Mouse (Mus musculus) stomach, embryonic 16.5 days (tissue): ENCODE measurements at regions not wholly inside any gene's neighbourhood (a gene's known extent, or its start where the extent isn't known, plus 50 kb on each side); places are given as distances from the start of the nearest gene placed in this dataset.
A peak's percentile ranks its signal among the peaks of the same experiment; 100 is the strongest.

ENCODE experiments used
- ATAC-seq: fragments of 200-750 bp; cut with Nextera tagmentation; 2 replicates; pipeline ENCODE4 v1.8.0; 2017; ENCODE audit warnings: moderate number of reproducible peaks, moderate TSS enrichment; ENCODE audit not compliant: insufficient read depth, low FRiP score
- H3K27ac ChIP-seq: fragments of 300-500 bp; sonication (generic); 2 replicates; pipeline ENCODE4 v1.5.1; 2014; ENCODE audit warnings: low read length
- H3K27me3 ChIP-seq: fragments of 300-500 bp; sonication (generic); 2 replicates; pipeline ENCODE4 v1.6.1; 2014; ENCODE audit warnings: low read length, control low read depth, mixed read lengths; ENCODE audit not compliant: control insufficient read depth, insufficient read depth
- H3K36me3 ChIP-seq: fragments of 300-500 bp; sonication (generic); 2 replicates; pipeline ENCODE4 v1.6.1; 2014; ENCODE audit warnings: low read length; ENCODE audit not compliant: control insufficient read depth, insufficient read depth
- H3K4me1 ChIP-seq: fragments of 300-500 bp; sonication (generic); 2 replicates; pipeline ENCODE4 v1.6.1; 2014; ENCODE audit warnings: low read length, control low read depth, mixed read lengths; ENCODE audit not compliant: control insufficient read depth, insufficient read depth
- H3K4me2 ChIP-seq: fragments of 300-500 bp; sonication (generic); 2 replicates; pipeline ENCODE4 v1.6.1; 2014; ENCODE audit warnings: low read depth, low read length, mixed read lengths
- H3K4me3 ChIP-seq: fragments of 300-500 bp; sonication (generic); replicated peaks from 2 replicates; pipeline ENCODE4 v1.5.1; 2014; ENCODE audit warnings: mild to moderate bottlenecking, low read length
- H3K9ac ChIP-seq: fragments of 300-500 bp; sonication (generic); 2 replicates; pipeline ENCODE4 v1.6.1; 2014; ENCODE audit warnings: low read length
- H3K9me3 ChIP-seq: fragments of 300-500 bp; sonication (generic); replicated peaks from 2 replicates; pipeline ENCODE4 v1.6.1; 2016; ENCODE audit warnings: low read length, control low read depth; ENCODE audit not compliant: control insufficient read depth
- WGBS: fragments of 180-500 bp; shearing (Covaris S2); extraction: QIAGEN DNeasy Blood & Tissue Kit; methylation state at CpG from one replicate; pipeline ENCODE4 v1.1.7; 2014; 5-methylcytosine and 5-hydroxymethylcytosine counted together

- Histone ChIP-seq H3K4me2 (no peak overlapping the region), H3K4me1 (peaks cover 46% of the 10 kb centered on the region), H3K9ac (peak overlapping the region; percentile 51; the same call in 1 of the 2 replicates), H3K9me3 (no peaks in the 10 kb centered on the region), H3K27ac (peak overlapping the region; percentile 4; the same call in 1 of the 2 replicates), H3K27me3 (no peaks in the 10 kb centered on the region), H3K4me3 (no peak overlapping the region), H3K36me3 (no peaks in the 10 kb centered on the region)
- no peak for ATAC-seq
- WGBS: 67% methylated on average over 8 of the region's 8 CpGs
These were observed 54.4 kb downstream of the Irf2bpl start for GRCm38 (mm10) chr12:86830247-86830585.

- no peaks in the 10 kb centered on the region for H3K9me3 ChIP-seq
- no peaks in the 10 kb centered on the region for H3K36me3 ChIP-seq
- no peaks in the 10 kb centered on the region for H3K27me3 ChIP-seq
- no peak overlapping the region for H3K4me3 ChIP-seq
- peak overlapping the region; percentile 51 for H3K9ac ChIP-seq
- no peak overlapping the region for H3K4me2 ChIP-seq
- peak overlapping the region; percentile 4; the same call in 1 of the 2 replicates for H3K27ac ChIP-seq
- H3K4me1 ChIP-seq: peaks cover 51% of the 10 kb centered on the region
- 58% methylated on average over 16 of the region's 16 CpGs for WGBS
- ATAC-seq: no peak
These were observed 54.9 kb downstream of the Irf2bpl start for GRCm38 (mm10) chr12:86829581-86830246.

DNA sequence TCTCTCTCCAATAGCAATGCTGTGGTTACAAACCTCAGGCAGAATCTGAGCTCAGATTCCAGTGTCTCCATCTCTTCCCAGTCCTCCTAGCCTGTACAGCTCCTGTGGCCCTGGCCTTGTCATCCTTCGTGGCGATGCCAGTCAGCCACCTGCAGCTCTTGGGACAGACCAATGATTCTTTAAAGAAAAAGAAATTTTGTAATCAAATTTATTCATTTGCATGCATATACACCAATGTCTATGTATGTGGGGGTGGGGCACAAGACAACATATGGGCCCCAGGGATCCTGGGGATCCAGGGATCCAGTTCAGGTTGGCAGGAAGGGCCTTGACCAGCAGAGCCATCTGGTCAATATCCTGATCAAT lies 57.4 kb downstream of the Irf2bpl start:
- Histone ChIP-seq H3K27me3 (no peaks in the 10 kb centered on the region), H3K36me3 (no peaks in the 10 kb centered on the region), H3K9ac (no peak overlapping the region), H3K4me1 (peaks cover 46% of the 10 kb centered on the region), H3K27ac (0 out of 2 replicates have a peak overlapping the region, but pooled peaks have one; percentile 29), H3K4me3 (no peak overlapping the region), H3K9me3 (no peaks in the 10 kb centered on the region), H3K4me2 (no peak overlapping the region)
- no peak for ATAC-seq
- WGBS: 89% methylated on average over 2 of the region's 2 CpGs

DNA sequence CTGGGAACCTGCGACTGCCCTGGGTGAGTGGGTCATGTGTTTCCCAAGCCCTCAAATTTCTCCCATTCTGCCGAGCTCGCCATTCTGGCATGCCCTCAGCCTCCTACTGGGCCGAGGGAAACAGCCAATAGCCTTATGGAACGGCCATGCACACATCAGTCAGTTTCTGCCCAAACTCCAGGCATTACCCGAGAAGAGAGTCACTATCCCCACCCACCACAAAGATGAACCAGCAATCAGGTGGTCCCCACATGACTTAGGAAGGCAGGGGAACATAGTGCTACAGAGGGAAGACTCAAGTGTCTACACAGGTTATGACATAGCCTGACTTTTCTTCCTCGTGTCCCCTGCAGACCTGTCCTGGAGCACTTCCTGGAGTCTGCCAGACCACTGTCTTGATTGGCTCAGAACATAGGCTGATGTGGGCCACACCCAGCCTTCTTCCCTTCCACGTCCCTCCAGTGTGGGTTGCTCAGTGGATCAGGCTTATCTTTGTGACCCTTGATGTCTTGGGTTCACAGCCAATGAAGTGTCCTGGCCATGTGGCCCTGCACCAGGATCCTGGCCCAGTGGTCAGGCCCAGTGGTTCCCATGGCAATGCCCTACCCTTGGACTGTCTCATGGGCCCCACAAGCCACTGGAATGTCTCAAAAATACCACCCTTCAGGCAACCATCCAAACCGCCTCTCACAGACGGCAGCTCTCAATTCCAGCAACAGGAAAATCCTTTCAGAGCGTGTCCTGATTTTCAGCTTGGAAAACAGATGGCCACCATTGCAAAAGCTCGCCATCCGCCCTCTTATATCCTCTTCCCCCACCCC lies 58.0 kb downstream of the Irf2bpl start:
- Histone ChIP-seq H3K4me3 (no peak overlapping the region), H3K4me1 (peaks cover 40% of the 10 kb centered on the region), H3K4me2 (no peak overlapping the region), H3K27ac (peak overlapping the region; percentile 95; the same call in 1 of the 2 replicates), H3K9me3 (no peaks in the 10 kb centered on the region), H3K36me3 (no peaks in the 10 kb centered on the region), H3K9ac (no peak overlapping the region), H3K27me3 (no peaks in the 10 kb centered on the region)
- WGBS: 64% methylated on average over 13 of the region's 13 CpGs
- ATAC-seq: no peak

DNA sequence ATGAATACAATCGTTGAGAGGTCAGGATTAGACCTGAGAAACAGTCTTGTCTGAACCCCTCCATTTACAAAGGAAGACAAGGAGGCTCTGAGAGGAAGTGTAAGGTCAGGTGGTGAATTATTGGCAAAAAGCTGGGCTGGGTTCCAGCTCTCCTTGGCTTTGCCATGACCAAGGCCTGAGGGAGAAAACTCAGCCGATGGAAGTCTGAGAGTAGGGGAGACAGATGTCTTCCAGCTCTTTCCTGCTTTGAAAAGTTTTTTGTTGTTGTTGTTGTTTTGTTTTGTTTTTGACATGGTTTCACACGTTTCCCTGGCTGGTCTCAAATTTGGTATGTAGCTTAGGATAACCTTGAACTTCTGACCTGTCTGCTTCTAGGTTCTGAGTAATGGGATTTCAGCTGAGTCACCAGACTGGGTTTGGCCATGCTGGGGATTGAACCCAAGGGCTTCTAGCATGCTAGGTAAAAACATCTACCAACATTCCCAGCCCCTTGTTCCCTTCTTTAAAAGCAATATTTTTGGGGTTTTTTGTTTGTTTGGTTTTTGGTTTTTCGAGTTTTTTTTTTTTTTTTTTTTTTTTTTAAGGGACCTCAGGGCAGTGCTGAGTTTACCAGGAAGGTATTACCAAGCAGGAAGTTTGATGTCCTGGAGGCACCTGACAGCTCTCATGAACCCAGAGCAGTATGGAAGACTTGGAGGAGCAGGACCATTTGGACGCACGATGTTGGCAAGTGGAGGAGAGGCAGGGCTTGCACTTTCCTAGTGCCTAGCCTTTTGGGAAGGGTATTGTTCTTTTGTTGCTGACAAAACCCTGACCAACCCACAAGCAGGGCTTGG lies 58.8 kb downstream of the Irf2bpl start:
- Histone ChIP-seq H3K4me3 (no peak overlapping the region), H3K9me3 (no peaks in the 10 kb centered on the region), H3K9ac (0 out of 2 replicates have a peak overlapping the region, but pooled peaks have one; percentile 19), H3K27ac (peak overlapping the region; percentile 95), H3K4me2 (0 out of 2 replicates have a peak overlapping the region, but pooled peaks have one; percentile 51), H3K27me3 (no peaks in the 10 kb centered on the region), H3K4me1 (peaks cover 38% of the 10 kb centered on the region), H3K36me3 (no peaks in the 10 kb centered on the region)
- no peak for ATAC-seq
- WGBS: 46% methylated on average over 6 of the region's 6 CpGs

- Histone ChIP-seq H3K36me3 (no peaks in the 10 kb centered on the region), H3K9me3 (no peaks in the 10 kb centered on the region), H3K27me3 (no peaks in the 10 kb centered on the region), H3K4me3 (no peak overlapping the region), H3K4me2 (peak overlapping the region; percentile 51), H3K27ac (peak overlapping the region; percentile 95), H3K4me1 (peaks cover 34% of the 10 kb centered on the region), H3K9ac (peak overlapping the region; percentile 17; the same call in 1 of the 2 replicates)
- 11% methylated on average over 14 of the region's 14 CpGs for WGBS
- peak; percentile 75 for ATAC-seq
These were observed 59.6 kb downstream of the Irf2bpl start for GRCm38 (mm10) chr12:86824860-86825583.

- under 1% methylated on average over 27 of the region's 29 CpGs for WGBS
- H3K9ac ChIP-seq: peak overlapping the region; percentile 67
These were observed 60.6 kb downstream of the Irf2bpl start for GRCm38 (mm10) chr12:86823855-86824589.

DNA sequence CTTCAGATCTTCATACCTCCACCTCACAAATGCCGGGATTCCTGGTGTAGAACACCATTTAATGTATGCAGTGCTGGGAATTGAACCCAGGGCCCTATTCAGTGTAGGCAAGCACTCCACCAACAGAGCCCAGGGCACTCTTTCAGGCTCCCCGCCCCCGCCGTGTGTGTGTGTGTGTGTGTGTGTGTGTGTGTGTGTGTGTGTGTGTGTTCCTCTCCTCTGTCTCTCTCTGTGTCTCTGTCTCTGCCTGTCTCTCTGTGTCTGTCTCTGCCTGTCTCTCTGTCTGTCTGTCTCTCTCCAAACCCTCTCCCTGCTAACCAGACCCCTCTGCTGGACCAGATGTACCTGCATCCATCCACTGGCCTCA lies 61.1 kb downstream of the Irf2bpl start:
- WGBS: 51% methylated on average over 4 of the region's 4 CpGs
- H3K27me3 ChIP-seq: no peaks in the 10 kb centered on the region
- H3K9me3 ChIP-seq: no peaks in the 10 kb centered on the region
- ATAC-seq: no peak
- H3K9ac ChIP-seq: peak overlapping the region; percentile 67
- no peaks in the 10 kb centered on the region for H3K36me3 ChIP-seq
- peak overlapping the region; percentile 51 for H3K4me2 ChIP-seq
- H3K4me3 ChIP-seq: peak overlapping the region; percentile 28
- peaks cover 34% of the 10 kb centered on the region for H3K4me1 ChIP-seq
- peak overlapping the region; percentile 95 for H3K27ac ChIP-seq

More at GRCm38 (mm10) chr12:86823855-86824589, 60.6 kb downstream of the Irf2bpl start:
- H3K36me3 ChIP-seq: no peaks in the 10 kb centered on the region
- no peaks in the 10 kb centered on the region for H3K9me3 ChIP-seq
- no peaks in the 10 kb centered on the region for H3K27me3 ChIP-seq
- H3K4me1 ChIP-seq: peaks cover 29% of the 10 kb centered on the region
- peak overlapping the region; percentile 95 for H3K27ac ChIP-seq
- H3K4me3 ChIP-seq: peak overlapping the region; percentile 28
- H3K4me2 ChIP-seq: peak overlapping the region; percentile 51
- ATAC-seq: peak; percentile 81
